Mouse (Mus musculus): Measurements from ENCODE around the gene Klhdc10. TPM values are rescaled to one million over a fixed set of nuclear protein-coding genes. Genes with fewer than 3 reads are reported as not detected.

The Klhdc10 gene
- polyA plus RNA-seq, 1 experiment, result 10.0 TPM

- no peaks in the 10 kb centered on the region; the same call in 1 of the 2 replicates for H3K4me1 ChIP-seq (ENCODE audit: control insufficient read depth, insufficient read depth, insufficient read length)
- WGBS, result 1% methylated on average over 28 of the region's 29 CpGs
- no peaks in the 10 kb centered on the region for H3K27me3 ChIP-seq (ENCODE audit: control insufficient read depth, insufficient read depth, low read length)
- TF ChIP-seq CTCF (IDR thresholded peaks at IDR 0.05; ENCODE audit: extremely low read depth, insufficient read depth, insufficient read length, insufficient replicate concordance) (no peak), POLR2A (IDR thresholded peaks at IDR 0.05; ENCODE audit: low read depth, low read length) (no peak)
- DNase-seq (ENCODE audit: low read depth in 1 of 2, low spot score in 2 of 2), result no peak
- peak overlapping the region; percentile 72; the same call in 1 of the 2 replicates for H3K27ac ChIP-seq (ENCODE audit: insufficient read depth, low read length)
- peak overlapping the region; percentile 100 for H3K4me3 ChIP-seq (ENCODE audit: extremely low read depth, insufficient read depth, insufficient read length)
- H3K36me3 ChIP-seq (ENCODE audit: control insufficient read depth, insufficient read depth, low read length), result no peaks in the 10 kb centered on the region
Measured at GRCm38 (mm10) chr6:30402091-30402491, 423 bp downstream of the Klhdc10 start.

GRCm38 (mm10) chr6:30403465-30403864, 1.8 kb downstream of the Klhdc10 start:
- peak; percentile 74; the same call in 1 of the 2 replicates for TF ChIP-seq CTCF (IDR thresholded peaks at IDR 0.05; ENCODE audit: extremely low read depth, insufficient read depth, insufficient read length, insufficient replicate concordance)
- TF ChIP-seq POLR2A (IDR thresholded peaks at IDR 0.05; ENCODE audit: low read depth, low read length), result no peak
- no peaks in the 10 kb centered on the region for H3K36me3 ChIP-seq (ENCODE audit: control insufficient read depth, insufficient read depth, low read length)
- H3K27me3 ChIP-seq (ENCODE audit: control insufficient read depth, insufficient read depth, low read length), result no peaks in the 10 kb centered on the region
- no peak overlapping the region for H3K27ac ChIP-seq (ENCODE audit: insufficient read depth, low read length)
- 19% methylated on average over 4 of the region's 4 CpGs for WGBS
- H3K4me1 ChIP-seq (ENCODE audit: control insufficient read depth, insufficient read depth, insufficient read length), result no peaks in the 10 kb centered on the region; the same call in 1 of the 2 replicates
- peak; percentile 60 to 63 for DNase-seq (ENCODE audit: low read depth in 1 of 2, low spot score in 2 of 2)
- peak overlapping the region; percentile 7; the same call in 1 of the 2 replicates for H3K4me3 ChIP-seq (ENCODE audit: extremely low read depth, insufficient read depth, insufficient read length)

- Histone ChIP-seq H3K4me3 (ENCODE audit: extremely low read depth, insufficient read depth, insufficient read length) (no peak overlapping the region), H3K4me1 (ENCODE audit: control insufficient read depth, insufficient read depth, insufficient read length) (no peaks in the 10 kb centered on the region; the same call in 1 of the 2 replicates), H3K27me3 (ENCODE audit: control insufficient read depth, insufficient read depth, low read length) (no peaks in the 10 kb centered on the region), H3K36me3 (ENCODE audit: control insufficient read depth, insufficient read depth, low read length) (no peaks in the 10 kb centered on the region), H3K27ac (ENCODE audit: insufficient read depth, low read length) (no peak overlapping the region)
- 43% methylated on average over 5 of the region's 5 CpGs for WGBS
- TF ChIP-seq POLR2A (IDR thresholded peaks at IDR 0.05; ENCODE audit: low read depth, low read length) (no peak), CTCF (IDR thresholded peaks at IDR 0.05; ENCODE audit: extremely low read depth, insufficient read depth, insufficient read length, insufficient replicate concordance) (no peak)
- DNase-seq (ENCODE audit: low read depth in 1 of 2, low spot score in 2 of 2), result no peak
Measured at GRCm38 (mm10) chr6:30404671-30405070, 3.0 kb downstream of the Klhdc10 start.

GRCm38 (mm10) chr6:30408276-30408675, 6.6 kb downstream of the Klhdc10 start:
- WGBS, result 86% methylated on average over 4 of the region's 4 CpGs
- no peaks in the 10 kb centered on the region for H3K4me1 ChIP-seq (ENCODE audit: control insufficient read depth, insufficient read depth, insufficient read length)
- H3K27me3 ChIP-seq (ENCODE audit: control insufficient read depth, insufficient read depth, low read length), result no peaks in the 10 kb centered on the region
- no peak for DNase-seq (ENCODE audit: low read depth in 1 of 2, low spot score in 2 of 2)
- no peaks in the 10 kb centered on the region for H3K36me3 ChIP-seq (ENCODE audit: control insufficient read depth, insufficient read depth, low read length)
- H3K27ac ChIP-seq (ENCODE audit: insufficient read depth, low read length), result no peak overlapping the region
- no peak overlapping the region for H3K4me3 ChIP-seq (ENCODE audit: extremely low read depth, insufficient read depth, insufficient read length)
- TF ChIP-seq CTCF (IDR thresholded peaks at IDR 0.05; ENCODE audit: extremely low read depth, insufficient read depth, insufficient read length, insufficient replicate concordance) (no peak), POLR2A (IDR thresholded peaks at IDR 0.05; ENCODE audit: low read depth, low read length) (no peak)

GRCm38 (mm10) chr6:30409399-30410093, 7.9 kb downstream of the Klhdc10 start:
- WGBS, result 91% methylated on average over 7 of the region's 7 CpGs
- H3K27me3 ChIP-seq (ENCODE audit: control insufficient read depth, insufficient read depth, low read length), result no peaks in the 10 kb centered on the region
- no peak overlapping the region for H3K27ac ChIP-seq (ENCODE audit: insufficient read depth, low read length)
- no peak for DNase-seq (ENCODE audit: low read depth in 1 of 2, low spot score in 2 of 2)
- H3K36me3 ChIP-seq (ENCODE audit: control insufficient read depth, insufficient read depth, low read length), result no peaks in the 10 kb centered on the region; the same call in 1 of the 2 replicates
- H3K4me1 ChIP-seq (ENCODE audit: control insufficient read depth, insufficient read depth, insufficient read length), result no peaks in the 10 kb centered on the region
- no peak for TF ChIP-seq POLR2A (IDR thresholded peaks at IDR 0.05; ENCODE audit: low read depth, low read length)
- no peak for TF ChIP-seq CTCF (IDR thresholded peaks at IDR 0.05; ENCODE audit: extremely low read depth, insufficient read depth, insufficient read length, insufficient replicate concordance)
- no peak overlapping the region for H3K4me3 ChIP-seq (ENCODE audit: extremely low read depth, insufficient read depth, insufficient read length)

- TF ChIP-seq CTCF (IDR thresholded peaks at IDR 0.05; ENCODE audit: extremely low read depth, insufficient read depth, insufficient read length, insufficient replicate concordance), result no peak
- no peak for TF ChIP-seq POLR2A (IDR thresholded peaks at IDR 0.05; ENCODE audit: low read depth, low read length)
- 88% methylated on average over 4 of the region's 4 CpGs for WGBS
- Histone ChIP-seq H3K4me1 (ENCODE audit: control insufficient read depth, insufficient read depth, insufficient read length) (no peaks in the 10 kb centered on the region), H3K4me3 (ENCODE audit: extremely low read depth, insufficient read depth, insufficient read length) (no peak overlapping the region), H3K36me3 (ENCODE audit: control insufficient read depth, insufficient read depth, low read length) (no peaks in the 10 kb centered on the region; the same call in 1 of the 2 replicates), H3K27ac (ENCODE audit: insufficient read depth, low read length) (no peak overlapping the region), H3K27me3 (ENCODE audit: control insufficient read depth, insufficient read depth, low read length) (no peaks in the 10 kb centered on the region)
- DNase-seq (ENCODE audit: low read depth in 1 of 2, low spot score in 2 of 2), result no peak
Measured at GRCm38 (mm10) chr6:30411311-30411710, 9.6 kb downstream of the Klhdc10 start.

GRCm38 (mm10) chr6:30416126-30416525, 14.5 kb downstream of the Klhdc10 start:
- Histone ChIP-seq H3K36me3 (ENCODE audit: control insufficient read depth, insufficient read depth, low read length) (no peaks in the 10 kb centered on the region; the same call in 1 of the 2 replicates), H3K4me3 (ENCODE audit: extremely low read depth, insufficient read depth, insufficient read length) (no peak overlapping the region), H3K4me1 (ENCODE audit: control insufficient read depth, insufficient read depth, insufficient read length) (no peaks in the 10 kb centered on the region), H3K27ac (ENCODE audit: insufficient read depth, low read length) (no peak overlapping the region), H3K27me3 (ENCODE audit: control insufficient read depth, insufficient read depth, low read length) (no peaks in the 10 kb centered on the region)
- no peak for TF ChIP-seq POLR2A (IDR thresholded peaks at IDR 0.05; ENCODE audit: low read depth, low read length)
- no peak for TF ChIP-seq CTCF (IDR thresholded peaks at IDR 0.05; ENCODE audit: extremely low read depth, insufficient read depth, insufficient read length, insufficient replicate concordance)
- WGBS, result 93% methylated on average over 2 of the region's 2 CpGs
- no peak for DNase-seq (ENCODE audit: low read depth in 1 of 2, low spot score in 2 of 2)

All from spleen, adult 2 months (tissue).